9 mouse cellular contexts compared by ENCODE assay signal in the genomic region with DNA sequence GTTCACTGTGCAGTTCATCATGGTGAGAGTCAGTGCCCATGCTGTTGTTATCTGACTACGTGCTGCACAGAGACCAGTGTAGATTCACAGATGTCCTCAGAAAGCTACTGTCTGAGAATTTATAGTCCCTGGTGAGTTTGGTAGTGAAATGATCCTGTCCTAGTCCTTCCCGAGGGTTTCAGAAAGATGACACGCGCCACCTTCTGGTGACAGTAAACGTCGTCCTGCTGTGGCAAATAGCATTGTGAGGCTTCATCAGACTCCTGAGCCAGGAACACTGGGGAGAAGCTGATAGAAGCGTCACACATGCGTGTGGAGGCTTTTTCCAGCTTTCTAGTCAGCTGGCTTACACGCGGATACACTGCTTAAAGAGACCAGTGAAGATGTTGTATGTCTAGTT.
DNase-seq lines count a peak whose midpoint lies in the region; ATAC-seq lines count a peak whose summit lies in the region.
"Had no signal": no experiment of that assay in that cellular context is flagged by ENCODE, and none has a peak within 500 bp of the region (broad histone marks: within the 10 kb centered on the region; RNA-seq: fewer than 3 reads in every experiment).

No protein-coding gene starts in this region.

- peaks cover 3% of the 10 kb centered on the region; the same call in 1 of the 2 replicates for H3K4me1 ChIP-seq in hindbrain, embryonic 15.5 days (replicated peaks)
- H3K4me1 ChIP-seq: liver, embryonic 15.5 days had no signal

- ATAC-seq in hindbrain, embryonic 15.5 days (ENCODE audit: low FRiP score, low read depth): peak; percentile 55; the same call in 1 of the 2 replicates
- no peak for ATAC-seq in erythroid progenitor cell, adult 5-6 weeks (replicated peaks; ENCODE audit: low FRiP score, poor library complexity, severe bottlenecking)

- H3K9ac ChIP-seq in hindbrain, embryonic 15.5 days: no peak overlapping the region
- H3K9ac ChIP-seq: liver, embryonic 15.5 days had no signal

- DNase-seq in adrenal gland, adult 8-10 months: peak; percentile 61
- peak; percentile 89 to 90 for DNase-seq in cerebellum, postnatal 10 days
- peak; percentile 79 to 92 for DNase-seq in frontal cortex, postnatal 36 days (ENCODE audit: low spot score in 2 of 2)
- DNase-seq in layer of hippocampus, postnatal 10 days (ENCODE audit: low spot score in 2 of 2): peak; percentile 83 to 89
- DNase-seq in lung, postnatal 36 days: peak; percentile 83
- DNase-seq in right cerebral cortex, postnatal 25 days: peak; percentile 80

- H3K36me3 ChIP-seq in hindbrain, embryonic 15.5 days: no peaks in the 10 kb centered on the region
- H3K36me3 ChIP-seq: liver, embryonic 15.5 days had no signal

- H3K4me3 ChIP-seq in hindbrain, embryonic 15.5 days: no peak overlapping the region
- H3K4me3 ChIP-seq: liver, embryonic 15.5 days had no signal

- H3K27me3 ChIP-seq in hindbrain, embryonic 15.5 days: no peaks in the 10 kb centered on the region
- H3K27me3 ChIP-seq: liver, embryonic 15.5 days had no signal

- H3K9me3 ChIP-seq in hindbrain, embryonic 15.5 days: no peaks in the 10 kb centered on the region
- H3K9me3 ChIP-seq: liver, embryonic 15.5 days had no signal

- WGBS in hindbrain, embryonic 15.5 days: 29% methylated on average over 10 of the region's 10 CpGs

- H3K27ac ChIP-seq in hindbrain, embryonic 15.5 days (replicated peaks): no peak overlapping the region
- H3K27ac ChIP-seq: liver, embryonic 15.5 days had no signal

- no peak overlapping the region for H3K4me2 ChIP-seq in hindbrain, embryonic 15.5 days
- H3K4me2 ChIP-seq: liver, embryonic 15.5 days had no signal
